Mouse (Mus musculus) heart, embryonic 10.5 days (tissue): ENCODE measurements around the gene Ecm2. TPM values are rescaled to one million over a fixed set of nuclear protein-coding genes. Genes with fewer than 3 reads are reported as not detected.

Source experiments
- DNase-seq: peaks from one replicate; pipeline ENCODE4 v3.0.0-alpha.2; 2017; ENCODE audit warnings: low spot score
- H3K27ac ChIP-seq: fragments of 300-500 bp; sonication (generic); 2 replicates; pipeline ENCODE4 v1.5.1; 2016; ENCODE audit warnings: mild to moderate bottlenecking
- H3K27me3 ChIP-seq: fragments of 300-500 bp; sonication (generic); 2 replicates; pipeline ENCODE4 v1.6.1; 2016; ENCODE audit warnings: mild to moderate bottlenecking; ENCODE audit not compliant: poor library complexity, insufficient read depth, severe bottlenecking
- H3K36me3 ChIP-seq: fragments of 300-500 bp; sonication (generic); 2 replicates; pipeline ENCODE4 v1.6.1; 2016; ENCODE audit warnings: mild to moderate bottlenecking, moderate library complexity
- H3K4me1 ChIP-seq: fragments of 300-500 bp; sonication (generic); 2 replicates; pipeline ENCODE4 v1.6.1; 2016; ENCODE audit warnings: mild to moderate bottlenecking
- H3K4me3 ChIP-seq: fragments of 300-500 bp; sonication (generic); 2 replicates; pipeline ENCODE4 v1.5.1; 2016; ENCODE audit warnings: mild to moderate bottlenecking, moderate library complexity
- H3K9me3 ChIP-seq: fragments of 300-500 bp; sonication (generic); 2 replicates; pipeline ENCODE4 v1.6.1; 2016; ENCODE audit warnings: mild to moderate bottlenecking, moderate library complexity
- WGBS: fragments of 180-500 bp; shearing (Covaris S2); methylation state at CpG from one replicate; pipeline ENCODE4 v1.1.7; 2016; 5-methylcytosine and 5-hydroxymethylcytosine counted together
- polyA plus RNA-seq: library from polyadenylated mRNA; unstranded; fragments of >200 nt; fragmentation: Nextera tagmentation; extraction: Ambion mirVana; gene quantifications from 2 replicates; pipeline ENCODE4 v1.2.1, GENCODE M21; 2016

The Ecm2 gene
- polyA plus RNA-seq, 1 experiment from 2014 or later: 0.63 TPM

DNA sequence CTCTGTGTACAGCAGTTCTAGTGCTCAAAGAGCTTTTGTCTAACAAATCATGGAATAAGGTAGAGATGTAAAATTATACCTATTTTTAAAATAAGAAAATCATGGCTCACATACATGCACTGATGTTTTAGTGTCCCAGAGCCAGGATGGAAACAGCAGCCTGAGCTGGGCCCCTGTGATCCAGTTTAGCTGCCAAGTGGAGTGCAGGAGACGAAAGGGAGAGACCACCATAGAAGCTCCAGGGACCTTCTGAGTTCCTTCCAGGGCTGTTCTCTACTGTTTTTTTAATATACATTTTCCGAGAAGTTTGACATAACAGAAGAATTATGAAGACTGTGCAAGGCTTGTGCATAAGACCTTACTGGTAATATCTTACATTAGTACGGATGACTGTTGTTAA is 26.7 kb upstream of the Ecm2 start:
- Histone ChIP-seq H3K27ac (no peak overlapping the region), H3K36me3 (no peaks in the 10 kb centered on the region), H3K4me1 (peaks cover 5% of the 10 kb centered on the region; the same call in 1 of the 2 replicates), H3K9me3 (no peaks in the 10 kb centered on the region), H3K4me3 (no peak overlapping the region), H3K27me3 (no peaks in the 10 kb centered on the region)
- 86% methylated on average over 3 of the region's 3 CpGs for WGBS
- no peak for DNase-seq

DNA sequence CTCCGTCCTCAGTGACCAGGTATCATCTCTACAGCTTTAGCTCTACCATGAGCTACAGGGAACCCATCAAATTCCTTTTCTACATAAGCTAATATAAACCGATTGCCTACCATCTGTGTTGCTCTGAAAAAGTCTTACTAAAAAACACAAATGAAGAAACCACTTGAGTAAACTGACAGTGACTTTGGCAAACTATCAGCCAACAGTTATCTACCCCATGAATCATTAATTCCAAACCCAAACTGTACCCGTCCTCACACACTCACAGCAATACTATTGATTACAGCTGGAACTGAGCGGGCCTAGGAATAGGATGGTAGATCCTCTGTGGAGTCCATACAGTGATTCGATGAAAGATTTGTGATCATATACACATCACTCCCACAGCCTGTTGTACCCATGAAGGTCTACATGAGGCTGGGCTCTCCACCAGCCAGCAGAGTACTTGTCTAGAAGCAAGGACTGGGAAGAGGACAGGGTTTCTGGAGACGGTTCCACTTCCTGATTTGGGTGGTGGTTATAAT is 25.7 kb upstream of the Ecm2 start:
- peaks cover 5% of the 10 kb centered on the region; the same call in 1 of the 2 replicates for H3K4me1 ChIP-seq
- DNase-seq: no peak
- no peak overlapping the region for H3K4me3 ChIP-seq
- H3K36me3 ChIP-seq: no peaks in the 10 kb centered on the region
- H3K9me3 ChIP-seq: no peaks in the 10 kb centered on the region
- no peaks in the 10 kb centered on the region for H3K27me3 ChIP-seq
- no peak overlapping the region for H3K27ac ChIP-seq
- WGBS: 90% methylated on average over 6 of the region's 6 CpGs

GRCm38 (mm10) chr13:49479399-49479798 is 25.2 kb upstream of the Ecm2 start:
- H3K36me3 ChIP-seq: no peaks in the 10 kb centered on the region
- no peak overlapping the region for H3K4me3 ChIP-seq
- WGBS: 85% methylated on average over 4 of the region's 4 CpGs
- peaks cover 5% of the 10 kb centered on the region; the same call in 1 of the 2 replicates for H3K4me1 ChIP-seq
- no peak for DNase-seq
- no peaks in the 10 kb centered on the region for H3K9me3 ChIP-seq
- no peak overlapping the region for H3K27ac ChIP-seq
- no peaks in the 10 kb centered on the region for H3K27me3 ChIP-seq

- Histone ChIP-seq H3K27ac (no peak overlapping the region), H3K27me3 (no peaks in the 10 kb centered on the region), H3K4me1 (peaks cover 5% of the 10 kb centered on the region; the same call in 1 of the 2 replicates), H3K4me3 (no peak overlapping the region), H3K9me3 (no peaks in the 10 kb centered on the region), H3K36me3 (no peaks in the 10 kb centered on the region)
- DNase-seq: no peak
- 60% methylated on average over 2 of the region's 2 CpGs for WGBS
Observed at GRCm38 (mm10) chr13:49480057-49480456, 24.6 kb upstream of the Ecm2 start.

- H3K27me3 ChIP-seq: no peaks in the 10 kb centered on the region
- DNase-seq: no peak
- no peak overlapping the region for H3K4me3 ChIP-seq
- H3K9me3 ChIP-seq: no peaks in the 10 kb centered on the region
- H3K27ac ChIP-seq: 0 out of 2 replicates have a peak overlapping the region, but pooled peaks have one; percentile 56
- WGBS: 73% methylated on average over 5 of the region's 5 CpGs
- H3K36me3 ChIP-seq: no peaks in the 10 kb centered on the region
- peaks cover 5% of the 10 kb centered on the region; the same call in 1 of the 2 replicates for H3K4me1 ChIP-seq
Observed at GRCm38 (mm10) chr13:49480551-49480950, 24.1 kb upstream of the Ecm2 start.

DNA sequence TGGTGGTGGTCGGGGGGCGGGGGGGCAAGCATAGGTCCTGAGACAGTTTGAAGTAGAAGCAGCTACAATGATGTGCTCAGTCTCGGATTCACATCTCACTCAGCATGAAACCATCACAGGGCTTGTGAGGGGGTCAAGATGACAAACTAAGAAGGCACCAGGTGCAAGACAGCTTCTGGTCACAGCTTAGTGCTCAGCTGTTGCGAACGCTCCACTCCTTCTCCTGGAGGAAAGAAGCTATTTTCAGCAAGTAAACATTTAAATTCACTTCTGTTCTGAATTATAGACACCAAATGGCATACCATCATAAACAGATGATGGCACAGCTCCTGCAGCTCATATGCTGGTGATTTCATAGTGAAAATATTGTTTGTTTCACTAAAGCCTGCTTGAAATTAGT is 19.2 kb upstream of the Ecm2 start:
- H3K27ac ChIP-seq: no peak overlapping the region
- no peak for DNase-seq
- WGBS: 90% methylated on average over 5 of the region's 5 CpGs
- H3K27me3 ChIP-seq: no peaks in the 10 kb centered on the region
- peaks cover 5% of the 10 kb centered on the region; the same call in 1 of the 2 replicates for H3K4me1 ChIP-seq
- no peaks in the 10 kb centered on the region for H3K36me3 ChIP-seq
- H3K4me3 ChIP-seq: no peak overlapping the region
- no peaks in the 10 kb centered on the region for H3K9me3 ChIP-seq

GRCm38 (mm10) chr13:49492376-49493368 is 11.9 kb upstream of the Ecm2 start, which contains the start of gene Tes3-ps:
Gene Tes3-ps (plus strand): TSS chr13:49493318.
- Histone ChIP-seq H3K4me3 (no peak within 1 kb of the TSS), H3K36me3 (no peaks in the 10 kb centered on the region), H3K27me3 (no peaks in the 10 kb centered on the region), H3K27ac (0 out of 2 replicates have a peak within 1 kb of the TSS, but pooled peaks have one; percentile 17), H3K4me1 (peaks cover 11% of the 10 kb centered on the region; the same call in 1 of the 2 replicates), H3K9me3 (no peaks in the 10 kb centered on the region)
- 46% methylated on average over 6 of the region's 6 CpGs for WGBS
- DNase-seq: no peak

- no peak overlapping the region for H3K4me3 ChIP-seq
- no peaks in the 10 kb centered on the region for H3K36me3 ChIP-seq
- no peaks in the 10 kb centered on the region for H3K4me1 ChIP-seq
- DNase-seq: no peak
- no peaks in the 10 kb centered on the region for H3K9me3 ChIP-seq
- H3K27me3 ChIP-seq: no peaks in the 10 kb centered on the region
- no peak overlapping the region for H3K27ac ChIP-seq
- 79% methylated on average over 4 of the region's 4 CpGs for WGBS
Observed at GRCm38 (mm10) chr13:49505776-49506175, 1.2 kb downstream of the Ecm2 start.

DNA sequence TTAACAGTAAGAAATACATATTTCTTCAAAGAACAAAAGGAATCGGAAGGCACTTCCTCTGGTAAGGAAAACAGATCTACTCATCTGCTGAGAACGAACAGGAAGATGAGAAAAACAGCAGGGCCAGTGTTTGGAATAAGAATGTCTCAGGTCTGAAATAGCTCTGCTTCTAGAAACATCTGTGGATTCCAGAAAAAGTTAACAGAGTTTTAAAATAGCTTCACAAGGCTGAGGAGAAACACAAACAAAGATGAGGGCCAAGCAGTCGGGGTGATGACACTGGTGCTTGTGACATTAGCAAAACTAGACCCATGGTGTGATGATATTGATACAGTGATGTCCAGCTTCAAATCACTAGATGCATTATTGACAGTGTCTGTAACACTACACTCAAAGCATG is 2.6 kb downstream of the Ecm2 start:
- Histone ChIP-seq H3K9me3 (no peaks in the 10 kb centered on the region), H3K27me3 (no peaks in the 10 kb centered on the region), H3K4me3 (no peak overlapping the region), H3K4me1 (no peaks in the 10 kb centered on the region), H3K36me3 (no peaks in the 10 kb centered on the region), H3K27ac (no peak overlapping the region)
- 54% methylated on average over 3 of the region's 3 CpGs for WGBS
- DNase-seq: no peak

DNA sequence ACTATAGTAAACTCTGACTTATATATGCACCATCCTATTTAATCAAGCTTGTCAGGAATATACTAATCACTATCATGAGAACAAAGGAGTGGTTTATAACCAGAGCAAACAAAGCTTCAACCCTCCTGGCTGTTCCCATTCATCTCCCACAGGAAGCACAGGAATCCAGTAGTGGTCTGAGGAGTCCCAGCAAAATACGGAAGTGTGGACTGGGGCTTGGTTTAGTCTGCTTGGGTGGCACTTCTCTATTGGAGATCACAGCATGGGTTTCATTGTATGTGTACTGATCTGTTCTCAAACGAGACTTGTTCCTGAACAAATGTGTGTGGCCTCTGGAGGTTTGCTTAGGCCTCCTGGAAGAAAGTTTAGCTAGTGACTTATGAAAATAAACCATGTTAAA is 14.2 kb downstream of the Ecm2 start:
- Histone ChIP-seq H3K4me3 (no peak overlapping the region), H3K4me1 (0 out of 2 replicates have a peak, but pooled peaks cover 6% of the 10 kb centered on the region), H3K27me3 (no peaks in the 10 kb centered on the region), H3K27ac (no peak overlapping the region), H3K36me3 (no peaks in the 10 kb centered on the region), H3K9me3 (no peaks in the 10 kb centered on the region)
- WGBS: 61% methylated on average over 2 of the region's 2 CpGs
- no peak for DNase-seq

- DNase-seq: no peak
- Histone ChIP-seq H3K27ac (no peak overlapping the region), H3K27me3 (no peaks in the 10 kb centered on the region), H3K4me3 (no peak overlapping the region), H3K36me3 (no peaks in the 10 kb centered on the region), H3K9me3 (no peaks in the 10 kb centered on the region), H3K4me1 (no peaks in the 10 kb centered on the region)
- WGBS: 85% methylated on average over 2 of the region's 2 CpGs
Observed at GRCm38 (mm10) chr13:49526235-49526634, 21.6 kb downstream of the Ecm2 start.

DNA sequence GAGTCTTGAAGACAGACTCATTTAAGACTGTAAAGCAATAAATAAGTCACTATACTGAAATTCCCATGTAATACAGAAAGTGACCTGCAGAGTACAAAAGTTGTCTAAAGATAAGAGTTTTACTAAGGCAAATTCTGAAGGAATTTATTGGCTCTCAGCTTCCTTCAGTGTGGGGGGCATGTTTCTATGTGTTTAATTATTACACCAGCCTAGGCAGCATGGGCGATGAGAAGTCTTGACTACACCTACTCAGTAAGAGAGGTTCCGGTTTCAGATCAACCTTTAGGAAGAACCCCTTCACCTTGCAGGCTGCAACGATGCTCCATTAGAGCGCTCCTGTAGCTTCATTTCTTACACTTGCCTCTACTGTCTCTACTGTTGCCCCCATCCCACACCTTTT is 26.0 kb downstream of the Ecm2 start:
- no peak overlapping the region for H3K27ac ChIP-seq
- WGBS: 94% methylated on average over 4 of the region's 4 CpGs
- no peak overlapping the region for H3K4me3 ChIP-seq
- no peaks in the 10 kb centered on the region for H3K27me3 ChIP-seq
- no peaks in the 10 kb centered on the region for H3K4me1 ChIP-seq
- no peak for DNase-seq
- H3K9me3 ChIP-seq: no peaks in the 10 kb centered on the region
- H3K36me3 ChIP-seq: no peaks in the 10 kb centered on the region

- H3K9me3 ChIP-seq: no peaks in the 10 kb centered on the region
- no peaks in the 10 kb centered on the region for H3K27me3 ChIP-seq
- no peak overlapping the region for H3K4me3 ChIP-seq
- WGBS: 87% methylated on average over 1 of the region's 1 CpGs
- H3K4me1 ChIP-seq: no peaks in the 10 kb centered on the region
- no peak overlapping the region for H3K27ac ChIP-seq
- no peak for DNase-seq
- no peaks in the 10 kb centered on the region for H3K36me3 ChIP-seq
Observed at GRCm38 (mm10) chr13:49536946-49537345, 32.3 kb downstream of the Ecm2 start.
